Mouse (Mus musculus): ENCODE data around the gene Gm20388. TPM values are rescaled to one million over a fixed set of nuclear protein-coding genes. Genes with fewer than 3 reads are reported as not detected.

The Gm20388 gene
- polyA plus RNA-seq, 1 experiment from 2014 or later, result not detected

- no peaks in the 10 kb centered on the region for H3K27me3 ChIP-seq (ENCODE audit: control insufficient read depth, insufficient read depth, low read length)
- no peak for DNase-seq (ENCODE audit: low spot score, missing footprints)
- WGBS, result 76% methylated on average over 21 of the region's 21 CpGs
- no peak for ATAC-seq (ENCODE audit: low FRiP score)
- H3K9me3 ChIP-seq (ENCODE audit: control insufficient read depth, low read length), result no peaks in the 10 kb centered on the region
- no peak overlapping the region for H3K4me3 ChIP-seq (ENCODE audit: low read depth, low read length)
- no peak overlapping the region for H3K4me2 ChIP-seq
- no peaks in the 10 kb centered on the region for H3K36me3 ChIP-seq (ENCODE audit: control insufficient read depth, insufficient read depth, low read length)
- H3K9ac ChIP-seq (ENCODE audit: low read length), result no peak overlapping the region
- H3K4me1 ChIP-seq (ENCODE audit: control insufficient read depth, insufficient read depth, low read length), result peaks cover 8% of the 10 kb centered on the region; the same call in 1 of the 2 replicates
- no peak overlapping the region for H3K27ac ChIP-seq (ENCODE audit: low read depth, low read length)
Observed at GRCm38 (mm10) chr8:120751226-120752081, 840.8 kb downstream of the Gm20388 start.

DNA sequence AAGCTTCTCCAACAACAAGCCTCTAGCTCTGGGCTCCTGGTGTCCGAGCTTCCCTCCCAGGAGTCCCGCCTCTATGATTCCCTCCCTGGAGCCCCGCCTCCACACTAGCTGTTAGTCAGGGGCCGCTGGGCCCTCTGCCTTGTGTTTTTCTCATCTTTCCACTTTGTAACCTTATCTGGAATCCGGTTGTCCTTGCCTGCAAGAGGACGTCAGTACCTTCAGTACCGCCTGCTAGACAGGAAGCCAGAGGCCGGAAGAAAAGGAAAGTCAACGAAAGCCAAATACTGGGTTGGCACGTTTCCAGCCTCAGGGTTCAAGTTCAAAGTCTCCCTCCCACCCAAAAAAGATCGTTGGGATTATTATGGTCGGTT lies 841.4 kb downstream of the Gm20388 start:
- no peak for DNase-seq (ENCODE audit: low spot score, missing footprints)
- Histone ChIP-seq H3K27ac (ENCODE audit: low read depth, low read length) (no peak overlapping the region), H3K27me3 (ENCODE audit: control insufficient read depth, insufficient read depth, low read length) (no peaks in the 10 kb centered on the region), H3K9ac (ENCODE audit: low read length) (no peak overlapping the region), H3K9me3 (ENCODE audit: control insufficient read depth, low read length) (no peaks in the 10 kb centered on the region), H3K4me1 (ENCODE audit: control insufficient read depth, insufficient read depth, low read length) (peaks cover 8% of the 10 kb centered on the region; the same call in 1 of the 2 replicates), H3K4me3 (ENCODE audit: low read depth, low read length) (no peak overlapping the region), H3K36me3 (ENCODE audit: control insufficient read depth, insufficient read depth, low read length) (no peaks in the 10 kb centered on the region), H3K4me2 (no peak overlapping the region)
- ATAC-seq (ENCODE audit: low FRiP score), result no peak
- WGBS, result 35% methylated on average over 12 of the region's 12 CpGs

GRCm38 (mm10) chr8:120753476-120753875 lies 842.8 kb downstream of the Gm20388 start:
- Histone ChIP-seq H3K27ac (ENCODE audit: low read depth, low read length) (no peak overlapping the region), H3K4me1 (ENCODE audit: control insufficient read depth, insufficient read depth, low read length) (peaks cover 8% of the 10 kb centered on the region; the same call in 1 of the 2 replicates)

GRCm38 (mm10) chr8:120755306-120756297 lies 845.0 kb downstream of the Gm20388 start:
- ATAC-seq (ENCODE audit: low FRiP score) (no peak), DNase-seq (ENCODE audit: low spot score, missing footprints) (no peak)
- Histone ChIP-seq H3K36me3 (ENCODE audit: control insufficient read depth, insufficient read depth, low read length) (no peaks in the 10 kb centered on the region), H3K4me2 (no peak overlapping the region), H3K27me3 (ENCODE audit: control insufficient read depth, insufficient read depth, low read length) (no peaks in the 10 kb centered on the region), H3K9me3 (ENCODE audit: control insufficient read depth, low read length) (no peaks in the 10 kb centered on the region), H3K4me1 (ENCODE audit: control insufficient read depth, insufficient read depth, low read length) (peaks cover 8% of the 10 kb centered on the region; the same call in 1 of the 2 replicates), H3K9ac (ENCODE audit: low read length) (no peak overlapping the region), H3K4me3 (ENCODE audit: low read depth, low read length) (no peak overlapping the region), H3K27ac (ENCODE audit: low read depth, low read length) (no peak overlapping the region)
- 52% methylated on average over 19 of the region's 19 CpGs for WGBS

More at GRCm38 (mm10) chr8:120753476-120753875, 842.8 kb downstream of the Gm20388 start:
- Histone ChIP-seq H3K9ac (ENCODE audit: low read length) (no peak overlapping the region), H3K4me2 (no peak overlapping the region), H3K4me3 (ENCODE audit: low read depth, low read length) (no peak overlapping the region), H3K27me3 (ENCODE audit: control insufficient read depth, insufficient read depth, low read length) (no peaks in the 10 kb centered on the region), H3K36me3 (ENCODE audit: control insufficient read depth, insufficient read depth, low read length) (no peaks in the 10 kb centered on the region), H3K9me3 (ENCODE audit: control insufficient read depth, low read length) (no peaks in the 10 kb centered on the region)
- WGBS, result 92% methylated on average over 22 of the region's 22 CpGs
- ATAC-seq (ENCODE audit: low FRiP score) (no peak), DNase-seq (ENCODE audit: low spot score, missing footprints) (no peak)

GRCm38 (mm10) chr8:120758005-120758404 lies 847.4 kb downstream of the Gm20388 start:
- H3K9ac ChIP-seq (ENCODE audit: low read length), result no peak overlapping the region
- no peak overlapping the region for H3K4me2 ChIP-seq
- no peaks in the 10 kb centered on the region for H3K9me3 ChIP-seq (ENCODE audit: control insufficient read depth, low read length)
- DNase-seq (ENCODE audit: low spot score, missing footprints), result no peak
- no peaks in the 10 kb centered on the region for H3K36me3 ChIP-seq (ENCODE audit: control insufficient read depth, insufficient read depth, low read length)
- H3K4me1 ChIP-seq (ENCODE audit: control insufficient read depth, insufficient read depth, low read length), result peaks cover 8% of the 10 kb centered on the region; the same call in 1 of the 2 replicates
- H3K27me3 ChIP-seq (ENCODE audit: control insufficient read depth, insufficient read depth, low read length), result no peaks in the 10 kb centered on the region
- H3K4me3 ChIP-seq (ENCODE audit: low read depth, low read length), result no peak overlapping the region
- ATAC-seq (ENCODE audit: low FRiP score), result no peak
- WGBS, result 62% methylated on average over 4 of the region's 4 CpGs
- no peak overlapping the region for H3K27ac ChIP-seq (ENCODE audit: low read depth, low read length)

DNA sequence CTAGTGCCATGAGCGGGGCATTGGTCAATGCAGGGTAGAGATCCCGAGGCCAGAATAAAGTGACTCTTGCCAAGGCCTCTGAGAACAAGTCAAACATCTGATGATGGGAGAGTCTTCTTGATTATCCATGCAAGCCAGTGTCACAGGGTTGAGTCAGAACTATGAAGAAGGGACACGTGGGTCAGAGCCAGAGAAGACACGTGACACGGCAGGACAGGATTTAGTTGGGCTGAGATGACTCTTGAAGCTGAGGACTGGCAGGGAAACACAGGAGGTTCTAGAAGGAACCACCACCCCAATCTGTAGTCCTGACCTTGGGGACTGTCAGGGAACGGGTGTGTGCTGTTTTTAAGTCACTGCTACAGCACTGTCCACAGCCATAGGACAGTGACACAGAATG lies 849.2 kb downstream of the Gm20388 start:
- H3K27me3 ChIP-seq (ENCODE audit: control insufficient read depth, insufficient read depth, low read length), result no peaks in the 10 kb centered on the region
- no peaks in the 10 kb centered on the region for H3K36me3 ChIP-seq (ENCODE audit: control insufficient read depth, insufficient read depth, low read length)
- no peak overlapping the region for H3K9ac ChIP-seq (ENCODE audit: low read length)
- no peak overlapping the region for H3K27ac ChIP-seq (ENCODE audit: low read depth, low read length)
- ATAC-seq (ENCODE audit: low FRiP score) (no peak), DNase-seq (ENCODE audit: low spot score, missing footprints) (no peak)
- 91% methylated on average over 6 of the region's 6 CpGs for WGBS
- no peaks in the 10 kb centered on the region for H3K9me3 ChIP-seq (ENCODE audit: control insufficient read depth, low read length)
- H3K4me3 ChIP-seq (ENCODE audit: low read depth, low read length), result no peak overlapping the region
- H3K4me2 ChIP-seq, result no peak overlapping the region
- peaks cover 8% of the 10 kb centered on the region; the same call in 1 of the 2 replicates for H3K4me1 ChIP-seq (ENCODE audit: control insufficient read depth, insufficient read depth, low read length)

DNA sequence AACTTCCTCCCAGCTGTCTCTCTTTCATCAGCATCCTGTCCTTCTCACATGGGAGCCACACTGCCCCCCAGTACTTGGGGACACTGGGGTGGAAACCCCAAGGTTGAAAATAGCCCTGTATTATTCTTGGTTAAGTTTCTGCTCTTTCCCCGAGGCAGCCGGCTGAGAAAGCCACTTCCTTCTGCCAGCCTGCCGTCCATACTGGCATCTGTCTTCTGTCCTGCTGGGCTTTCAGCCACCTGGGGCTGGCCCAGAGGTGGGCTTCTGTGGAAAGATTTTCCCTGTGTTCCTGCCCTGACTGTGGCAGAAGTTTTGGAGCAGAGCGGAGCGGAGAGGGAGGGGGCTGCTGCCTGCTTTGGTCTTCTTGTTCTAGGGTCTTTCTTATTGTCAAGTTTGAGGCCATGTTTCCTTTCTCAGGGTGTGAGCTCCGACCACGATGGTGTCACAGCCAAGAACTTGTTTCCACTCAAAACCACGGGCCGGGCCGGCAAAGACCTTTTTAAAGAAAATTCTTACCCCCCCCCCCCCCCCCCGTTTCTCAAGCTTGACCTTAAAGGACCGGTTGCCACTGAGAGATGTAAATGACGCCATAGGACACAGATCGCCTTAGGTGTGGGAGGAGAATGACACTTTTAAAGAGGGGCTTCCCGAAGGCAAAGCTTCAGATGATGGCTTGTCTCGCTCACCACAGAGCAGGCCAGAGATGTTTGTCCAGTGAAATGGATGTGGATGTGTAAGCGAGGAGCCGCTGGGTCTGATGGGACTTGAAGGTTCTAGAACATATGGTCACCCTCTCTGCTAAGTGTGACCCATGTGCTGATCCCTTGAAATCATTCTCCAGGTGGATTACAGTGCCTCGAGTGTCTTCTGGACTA lies 849.9 kb downstream of the Gm20388 start:
- 83% methylated on average over 19 of the region's 19 CpGs for WGBS
- H3K4me1 ChIP-seq (ENCODE audit: control insufficient read depth, insufficient read depth, low read length), result peaks cover 5% of the 10 kb centered on the region; the same call in 1 of the 2 replicates
- no peaks in the 10 kb centered on the region for H3K36me3 ChIP-seq (ENCODE audit: control insufficient read depth, insufficient read depth, low read length)

DNA sequence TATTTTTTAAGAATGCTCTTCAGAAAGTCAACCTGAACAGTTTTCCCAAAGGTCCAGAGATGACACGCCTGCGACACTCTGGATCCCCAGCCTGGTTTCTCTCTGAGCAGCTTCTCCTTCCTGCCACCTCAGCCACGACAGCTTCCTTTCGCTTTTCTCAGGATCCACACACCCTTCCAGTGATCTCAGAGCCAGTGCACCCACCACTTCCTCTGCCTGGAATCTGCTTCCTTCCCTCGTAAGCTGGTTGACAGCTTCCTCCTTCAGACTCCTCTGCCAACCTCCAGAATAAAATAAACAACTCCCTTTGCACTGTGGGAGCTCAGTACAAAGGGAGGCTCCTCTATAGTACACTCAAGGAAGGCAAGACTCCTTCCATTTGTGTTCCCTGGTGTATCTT lies 852.6 kb downstream of the Gm20388 start:
- ATAC-seq (ENCODE audit: low FRiP score), result no peak
- WGBS, result 79% methylated on average over 5 of the region's 5 CpGs
- no peak overlapping the region for H3K27ac ChIP-seq (ENCODE audit: low read depth, low read length)

More for the DNA sequence above, 849.9 kb downstream of the Gm20388 start:
- no peak overlapping the region for H3K4me3 ChIP-seq (ENCODE audit: low read depth, low read length)
- DNase-seq (ENCODE audit: low spot score, missing footprints), result no peak
- no peak overlapping the region for H3K4me2 ChIP-seq
- no peak overlapping the region for H3K27ac ChIP-seq (ENCODE audit: low read depth, low read length)
- no peak overlapping the region for H3K9ac ChIP-seq (ENCODE audit: low read length)
- H3K27me3 ChIP-seq (ENCODE audit: control insufficient read depth, insufficient read depth, low read length), result no peaks in the 10 kb centered on the region
- H3K9me3 ChIP-seq (ENCODE audit: control insufficient read depth, low read length), result no peaks in the 10 kb centered on the region
- ATAC-seq (ENCODE audit: low FRiP score), result no peak

More for the DNA sequence above, 852.6 kb downstream of the Gm20388 start:
- DNase-seq (ENCODE audit: low spot score, missing footprints), result no peak
- Histone ChIP-seq H3K4me2 (no peak overlapping the region), H3K9me3 (ENCODE audit: control insufficient read depth, low read length) (no peaks in the 10 kb centered on the region), H3K4me1 (ENCODE audit: control insufficient read depth, insufficient read depth, low read length) (no peaks in the 10 kb centered on the region), H3K36me3 (ENCODE audit: control insufficient read depth, insufficient read depth, low read length) (no peaks in the 10 kb centered on the region), H3K27me3 (ENCODE audit: control insufficient read depth, insufficient read depth, low read length) (no peaks in the 10 kb centered on the region), H3K4me3 (ENCODE audit: low read depth, low read length) (no peak overlapping the region), H3K9ac (ENCODE audit: low read length) (no peak overlapping the region)

All from midbrain, embryonic 11.5 days (tissue).